Mouse (Mus musculus) megakaryocyte, embryonic 14.5 days (primary cell): ENCODE results near the gene Tmem184b. TPM values are rescaled to one million over a fixed set of nuclear protein-coding genes. Genes with fewer than 3 reads are reported as not detected.

Experiments used
- H3K27me3 ChIP-seq: replicated peaks from 2 replicates; pipeline ENCODE3; 2012; ENCODE audit warnings: inconsistent platforms
- H3K36me3 ChIP-seq: replicated peaks from 2 replicates; pipeline ENCODE3; 2012; ENCODE audit warnings: low read length, inconsistent platforms, mixed read lengths
- H3K4me1 ChIP-seq: 2 replicates; pipeline ENCODE4 v1.6.1; 2012; ENCODE audit warnings: inconsistent platforms
- H3K4me3 ChIP-seq: replicated peaks from 2 replicates; pipeline ENCODE3; 2012; ENCODE audit warnings: moderate library complexity, mild to moderate bottlenecking, inconsistent platforms
- H3K9me3 ChIP-seq: 2 replicates; pipeline ENCODE4 v1.6.1; 2012; ENCODE audit warnings: inconsistent platforms
- FLI1 ChIP-seq: IDR thresholded peaks from 2 replicates; pipeline ENCODE4 v1.6.1; 2012; ENCODE audit warnings: low read length, inconsistent platforms, mixed read lengths
- GATA1 ChIP-seq: IDR thresholded peaks from 3 replicates; pipeline ENCODE4 v1.6.1; 2012; ENCODE audit warnings: mixed read lengths, low read length, inconsistent platforms, borderline replicate concordance
- polyA plus RNA-seq: library from polyadenylated mRNA; stranded (reverse); fragments of >175 nt; gene quantifications from 2 replicates; pipeline ENCODE4 v1.2.3, GENCODE M21; 2012; ENCODE audit warnings: low replicate concordance; ENCODE audit not compliant: insufficient read depth

Tmem184b gene
- polyA plus RNA-seq, 1 experiment, result 58.6 TPM

GRCm38 (mm10) chr15:79347165-79347844, 56.1 kb downstream of the Tmem184b start:
- peaks cover 4% of the 10 kb centered on the region for H3K36me3 ChIP-seq
- H3K9me3 ChIP-seq, result peaks cover 5% of the 10 kb centered on the region; the same call in 1 of the 2 replicates
- peak overlapping the region; percentile 99 for H3K4me3 ChIP-seq
- H3K4me1 ChIP-seq, result peaks cover 66% of the 10 kb centered on the region
- peaks cover 38% of the 10 kb centered on the region for H3K27me3 ChIP-seq
- TF ChIP-seq GATA1 (no peak), FLI1 (no peak)

GRCm38 (mm10) chr15:79346051-79346793, 57.1 kb downstream of the Tmem184b start, which contains the start of gene Maff:
Gene Maff (plus strand): TSS chr15:79346621.
- Histone ChIP-seq H3K9me3 (peaks cover 8% of the 10 kb centered on the region; the same call in 1 of the 2 replicates), H3K4me3 (peak within 1 kb of the TSS; percentile 99), H3K4me1 (peaks cover 61% of the 10 kb centered on the region)

GRCm38 (mm10) chr15:79344627-79345026, 58.7 kb downstream of the Tmem184b start:
- no peak for TF ChIP-seq GATA1
- TF ChIP-seq FLI1, result no peak
- peaks cover 55% of the 10 kb centered on the region for H3K4me1 ChIP-seq

More at GRCm38 (mm10) chr15:79346051-79346793, 57.1 kb downstream of the Tmem184b start, which contains the start of gene Maff:
- peaks cover 35% of the 10 kb centered on the region for H3K27me3 ChIP-seq
- H3K36me3 ChIP-seq, result peaks cover 4% of the 10 kb centered on the region
- no peak for TF ChIP-seq GATA1
- TF ChIP-seq FLI1, result no peak

DNA sequence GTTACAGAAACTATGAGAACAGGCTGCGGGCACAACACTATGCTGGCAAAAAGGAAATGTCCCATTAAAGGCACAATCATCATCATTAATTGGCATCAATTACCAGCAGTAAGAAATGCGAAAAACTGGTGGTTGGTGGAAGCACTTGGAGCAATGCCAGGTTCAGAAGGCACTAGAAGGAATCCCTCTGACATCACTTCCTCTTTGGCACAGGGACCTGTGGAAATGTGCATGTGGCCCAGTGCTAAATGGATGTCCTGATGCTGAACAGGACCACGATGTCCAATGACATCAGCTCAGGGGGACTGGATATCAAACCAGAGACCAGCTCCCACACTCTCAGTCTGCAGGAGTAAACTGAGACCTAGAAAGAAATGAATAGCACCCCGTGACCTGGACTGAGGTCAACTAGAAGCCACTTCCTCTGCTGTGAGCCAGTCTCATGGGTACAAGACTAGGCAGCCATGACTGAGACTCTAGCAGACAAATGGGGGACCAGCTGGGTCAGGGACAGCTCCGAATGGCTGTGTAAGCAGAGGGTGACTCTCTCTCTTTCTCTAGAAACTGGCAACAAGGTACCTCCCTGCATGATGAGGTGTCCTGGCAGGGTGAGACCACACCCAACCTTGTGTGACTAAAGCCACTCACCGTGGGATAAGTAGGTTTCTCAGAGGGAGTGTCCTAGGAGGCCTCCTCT, 60.6 kb downstream of the Tmem184b start:
- H3K27me3 ChIP-seq, result peaks cover 40% of the 10 kb centered on the region
- no peaks in the 10 kb centered on the region for H3K36me3 ChIP-seq
- TF ChIP-seq FLI1, result no peak
- TF ChIP-seq GATA1, result no peak
- H3K4me1 ChIP-seq, result peaks cover 47% of the 10 kb centered on the region
- H3K9me3 ChIP-seq, result peaks cover 7% of the 10 kb centered on the region; the same call in 1 of the 2 replicates
- peak overlapping the region; percentile 17 for H3K4me3 ChIP-seq

More at GRCm38 (mm10) chr15:79344627-79345026, 58.7 kb downstream of the Tmem184b start:
- peaks cover 5% of the 10 kb centered on the region; the same call in 1 of the 2 replicates for H3K9me3 ChIP-seq
- peaks cover 4% of the 10 kb centered on the region for H3K36me3 ChIP-seq
- no peak overlapping the region for H3K4me3 ChIP-seq
- H3K27me3 ChIP-seq, result peaks cover 40% of the 10 kb centered on the region

GRCm38 (mm10) chr15:79338978-79339377, 64.4 kb downstream of the Tmem184b start:
- peaks cover 48% of the 10 kb centered on the region for H3K4me1 ChIP-seq
- no peak overlapping the region for H3K4me3 ChIP-seq
- no peaks in the 10 kb centered on the region for H3K36me3 ChIP-seq
- peaks cover 7% of the 10 kb centered on the region; the same call in 1 of the 2 replicates for H3K9me3 ChIP-seq
- TF ChIP-seq GATA1 (no peak), FLI1 (no peak)
- peaks cover 40% of the 10 kb centered on the region for H3K27me3 ChIP-seq

DNA sequence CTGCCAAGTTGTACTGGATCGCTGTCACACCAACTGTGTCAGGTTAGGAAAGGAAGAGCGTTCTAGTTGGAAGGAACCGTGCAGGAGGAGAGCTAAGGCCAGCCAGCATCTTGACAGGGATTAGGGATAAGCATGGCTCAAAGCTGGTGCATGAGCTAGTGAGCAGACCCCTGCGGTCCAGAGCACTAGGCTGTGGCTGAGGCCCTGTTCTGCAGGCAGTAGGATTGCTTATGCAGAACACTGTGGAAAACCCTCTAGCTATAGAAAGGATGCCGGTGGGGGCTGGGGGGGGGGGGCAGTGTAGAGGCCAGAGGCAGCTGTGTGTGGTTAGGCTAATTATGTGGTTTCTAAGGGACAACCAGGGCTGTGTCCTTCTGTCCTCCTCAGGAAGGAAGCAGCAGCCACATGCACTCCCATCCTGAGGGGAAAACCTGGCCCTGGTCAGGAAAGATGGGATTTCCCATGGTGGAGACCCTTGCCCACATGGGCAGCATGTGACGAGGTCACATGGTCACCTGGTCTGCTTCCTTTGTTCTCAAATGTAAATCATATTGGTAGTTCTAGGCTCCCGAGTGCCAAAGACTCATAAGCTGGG, 68.2 kb downstream of the Tmem184b start:
- TF ChIP-seq GATA1, result no peak
- no peak for TF ChIP-seq FLI1
- Histone ChIP-seq H3K4me1 (peaks cover 46% of the 10 kb centered on the region), H3K4me3 (peak overlapping the region; percentile 56), H3K27me3 (peaks cover 35% of the 10 kb centered on the region), H3K36me3 (no peaks in the 10 kb centered on the region), H3K9me3 (0 out of 2 replicates have a peak, but pooled peaks cover 4% of the 10 kb centered on the region)

DNA sequence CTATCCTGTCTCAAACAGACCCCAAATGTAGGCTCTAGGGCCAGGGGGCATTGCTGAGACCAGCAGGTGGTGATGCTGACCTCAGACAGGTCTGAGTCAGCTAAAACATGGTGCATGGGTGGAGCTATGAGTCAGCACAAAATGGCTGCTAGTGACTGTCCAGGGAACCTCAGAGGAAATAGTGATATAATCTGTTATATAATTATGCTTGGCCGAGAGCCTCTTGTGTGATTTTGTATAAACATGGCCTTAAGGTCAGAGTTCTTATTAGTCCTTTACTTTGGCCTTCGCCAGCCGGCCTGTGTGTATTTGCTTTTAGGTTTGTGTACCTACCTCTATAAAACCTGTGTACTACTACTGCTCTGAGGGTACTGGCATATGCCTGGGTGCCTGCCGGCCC, 70.0 kb downstream of the Tmem184b start:
- H3K36me3 ChIP-seq, result no peaks in the 10 kb centered on the region
- 0 out of 2 replicates have a peak, but pooled peaks cover 2% of the 10 kb centered on the region for H3K9me3 ChIP-seq
- H3K4me3 ChIP-seq, result no peak overlapping the region
- peaks cover 44% of the 10 kb centered on the region for H3K4me1 ChIP-seq
- TF ChIP-seq GATA1, result no peak
- TF ChIP-seq FLI1, result no peak
- H3K27me3 ChIP-seq, result peaks cover 21% of the 10 kb centered on the region

DNA sequence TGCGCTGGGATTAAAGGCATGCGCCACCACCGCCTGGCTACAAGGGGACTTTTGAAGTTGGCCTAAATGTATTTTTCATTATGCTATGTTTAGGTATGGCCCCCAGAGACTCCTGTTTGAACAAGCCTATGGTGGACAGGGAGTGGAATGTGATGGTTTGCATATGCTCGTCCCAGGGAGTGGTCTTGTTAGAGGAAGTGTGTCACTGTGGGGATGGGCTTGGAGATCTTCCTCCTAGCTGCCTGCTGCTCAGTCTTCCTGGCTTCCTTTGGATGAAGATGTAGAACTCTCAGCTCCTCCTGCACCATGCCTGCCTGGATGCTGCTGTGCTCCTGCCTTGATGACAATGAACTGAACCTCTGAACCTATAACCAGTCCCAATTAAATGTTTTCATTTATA, 72.8 kb downstream of the Tmem184b start:
- H3K36me3 ChIP-seq, result peaks cover 2% of the 10 kb centered on the region
- TF ChIP-seq GATA1 (no peak), FLI1 (no peak)
- peaks cover 59% of the 10 kb centered on the region for H3K4me1 ChIP-seq
- H3K27me3 ChIP-seq, result peaks cover 6% of the 10 kb centered on the region
- no peak overlapping the region for H3K4me3 ChIP-seq
- no peaks in the 10 kb centered on the region for H3K9me3 ChIP-seq

- peaks cover 7% of the 10 kb centered on the region for H3K36me3 ChIP-seq
- TF ChIP-seq GATA1 (no peak), FLI1 (no peak)
- no peak overlapping the region for H3K4me3 ChIP-seq
- H3K4me1 ChIP-seq, result peaks cover 59% of the 10 kb centered on the region
- H3K27me3 ChIP-seq, result peaks cover 4% of the 10 kb centered on the region
- no peaks in the 10 kb centered on the region for H3K9me3 ChIP-seq
Observed at GRCm38 (mm10) chr15:79329979-79330363, 73.4 kb downstream of the Tmem184b start.
